Mouse (Mus musculus) limb, embryonic 15.5 days (tissue): ENCODE data around the gene BC030870. TPM values are rescaled to one million over a fixed set of nuclear protein-coding genes. Genes with fewer than 3 reads are reported as not detected.

Source experiments
- ATAC-seq: fragments of 200-750 bp; cut with Nextera tagmentation; 2 replicates; pipeline ENCODE4 v1.8.0; 2017; ENCODE audit warnings: low read depth, moderate TSS enrichment; ENCODE audit not compliant: insufficient number of reproducible peaks, low FRiP score, low TSS enrichment
- H3K27ac ChIP-seq: fragments of 300-500 bp; sonication (generic); 2 replicates; pipeline ENCODE4 v1.5.1; 2015; ENCODE audit warnings: moderate library complexity, mild to moderate bottlenecking, inconsistent platforms
- H3K27me3 ChIP-seq: fragments of 300-500 bp; sonication (generic); 2 replicates; pipeline ENCODE4 v1.6.1; 2015; ENCODE audit warnings: inconsistent platforms
- H3K36me3 ChIP-seq: fragments of 300-500 bp; sonication (generic); 2 replicates; pipeline ENCODE4 v1.6.1; 2015; ENCODE audit warnings: inconsistent platforms
- H3K4me1 ChIP-seq: fragments of 300-500 bp; sonication (generic); 2 replicates; pipeline ENCODE4 v1.6.1; 2015; ENCODE audit warnings: inconsistent platforms
- H3K4me2 ChIP-seq: fragments of 300-500 bp; sonication (generic); 2 replicates; pipeline ENCODE4 v1.6.1; 2015; ENCODE audit warnings: mild to moderate bottlenecking, inconsistent platforms
- H3K4me3 ChIP-seq: fragments of 300-500 bp; sonication (generic); 2 replicates; pipeline ENCODE4 v1.5.1; 2015; ENCODE audit warnings: mild to moderate bottlenecking, inconsistent platforms
- H3K9ac ChIP-seq: fragments of 300-500 bp; sonication (generic); 2 replicates; pipeline ENCODE4 v1.6.1; 2015; ENCODE audit warnings: inconsistent platforms
- H3K9me3 ChIP-seq: fragments of 300-500 bp; sonication (generic); 2 replicates; pipeline ENCODE4 v1.6.1; 2016; ENCODE audit warnings: inconsistent platforms
- WGBS: fragments of 180-500 bp; shearing (Covaris S2); methylation state at CpG from one replicate; pipeline ENCODE4 v1.1.7; 2015; 5-methylcytosine and 5-hydroxymethylcytosine counted together
- polyA plus RNA-seq: library from polyadenylated mRNA; unstranded; fragments of >200 nt; fragmentation: Nextera tagmentation; extraction: Ambion mirVana; gene quantifications from 2 replicates; pipeline ENCODE4 v1.2.1, GENCODE M21; 2015

The BC030870 gene
- polyA plus RNA-seq, 1 experiment from 2014 or later = not detected

- H3K27ac ChIP-seq = no peak overlapping the region
- H3K4me1 ChIP-seq = no peaks in the 10 kb centered on the region
- H3K9me3 ChIP-seq = no peaks in the 10 kb centered on the region
- whole genome bisulfite sequencing = 85% methylated on average over 4 of the region's 4 CpGs
- no peak overlapping the region for H3K9ac ChIP-seq
- no peak overlapping the region for H3K4me2 ChIP-seq
- no peak for ATAC-seq
- no peak overlapping the region for H3K4me3 ChIP-seq
- no peaks in the 10 kb centered on the region for H3K27me3 ChIP-seq
- H3K36me3 ChIP-seq = no peaks in the 10 kb centered on the region
Measured at GRCm38 (mm10) chr8:65068473-65068819, 60.9 kb downstream of the BC030870 start.

GRCm38 (mm10) chr8:65067694-65068472, 61.5 kb downstream of the BC030870 start:
- no peak overlapping the region for H3K4me2 ChIP-seq
- no peaks in the 10 kb centered on the region for H3K27me3 ChIP-seq
- H3K9ac ChIP-seq = no peak overlapping the region
- ATAC-seq = no peak
- H3K36me3 ChIP-seq = no peaks in the 10 kb centered on the region
- no peaks in the 10 kb centered on the region for H3K4me1 ChIP-seq
- 29% methylated on average over 10 of the region's 10 CpGs for WGBS
- no peaks in the 10 kb centered on the region for H3K9me3 ChIP-seq
- no peak overlapping the region for H3K27ac ChIP-seq
- no peak overlapping the region for H3K4me3 ChIP-seq

- Histone ChIP-seq H3K9ac (no peak overlapping the region), H3K27ac (no peak overlapping the region), H3K4me1 (no peaks in the 10 kb centered on the region), H3K4me2 (no peak overlapping the region), H3K9me3 (no peaks in the 10 kb centered on the region), H3K36me3 (no peaks in the 10 kb centered on the region), H3K27me3 (no peaks in the 10 kb centered on the region), H3K4me3 (no peak overlapping the region)
- WGBS = 83% methylated on average over 4 of the region's 4 CpGs
- ATAC-seq = no peak
Measured at GRCm38 (mm10) chr8:65067031-65067430, 62.3 kb downstream of the BC030870 start.

GRCm38 (mm10) chr8:65065622-65066021, 63.7 kb downstream of the BC030870 start:
- Histone ChIP-seq H3K4me1 (no peaks in the 10 kb centered on the region), H3K9me3 (no peaks in the 10 kb centered on the region), H3K36me3 (no peaks in the 10 kb centered on the region), H3K4me3 (no peak overlapping the region), H3K27ac (no peak overlapping the region), H3K9ac (no peak overlapping the region), H3K4me2 (no peak overlapping the region), H3K27me3 (no peaks in the 10 kb centered on the region)
- ATAC-seq = no peak
- 98% methylated on average over 3 of the region's 3 CpGs for WGBS

GRCm38 (mm10) chr8:65064071-65064470, 65.3 kb downstream of the BC030870 start:
- H3K4me2 ChIP-seq = no peak overlapping the region
- no peak for ATAC-seq
- no peaks in the 10 kb centered on the region for H3K36me3 ChIP-seq
- no peaks in the 10 kb centered on the region for H3K9me3 ChIP-seq
- no peaks in the 10 kb centered on the region for H3K4me1 ChIP-seq
- WGBS = 28% methylated on average over 2 of the region's 2 CpGs
- no peak overlapping the region for H3K9ac ChIP-seq
- no peaks in the 10 kb centered on the region for H3K27me3 ChIP-seq
- H3K4me3 ChIP-seq = no peak overlapping the region
- H3K27ac ChIP-seq = no peak overlapping the region

GRCm38 (mm10) chr8:65062195-65062594, 67.2 kb downstream of the BC030870 start:
- no peaks in the 10 kb centered on the region for H3K36me3 ChIP-seq
- H3K4me1 ChIP-seq = no peaks in the 10 kb centered on the region
- no peak overlapping the region for H3K27ac ChIP-seq
- no peaks in the 10 kb centered on the region for H3K27me3 ChIP-seq
- no peaks in the 10 kb centered on the region for H3K9me3 ChIP-seq
- no peak overlapping the region for H3K9ac ChIP-seq
- no peak overlapping the region for H3K4me2 ChIP-seq
- WGBS = 79% methylated on average over 4 of the region's 4 CpGs
- ATAC-seq = no peak
- H3K4me3 ChIP-seq = no peak overlapping the region

- H3K27me3 ChIP-seq = no peaks in the 10 kb centered on the region
- H3K9ac ChIP-seq = no peak overlapping the region
- H3K9me3 ChIP-seq = no peaks in the 10 kb centered on the region
- WGBS = 90% methylated on average over 4 of the region's 4 CpGs
- H3K36me3 ChIP-seq = no peaks in the 10 kb centered on the region
- no peak overlapping the region for H3K4me3 ChIP-seq
- no peak for ATAC-seq
- H3K4me1 ChIP-seq = peaks cover 5% of the 10 kb centered on the region; the same call in 1 of the 2 replicates
- H3K27ac ChIP-seq = no peak overlapping the region
- no peak overlapping the region for H3K4me2 ChIP-seq
Measured at GRCm38 (mm10) chr8:65056722-65057121, 72.6 kb downstream of the BC030870 start.

GRCm38 (mm10) chr8:65053968-65054367, 75.4 kb downstream of the BC030870 start:
- Histone ChIP-seq H3K9me3 (no peaks in the 10 kb centered on the region), H3K27ac (no peak overlapping the region), H3K27me3 (no peaks in the 10 kb centered on the region), H3K4me2 (no peak overlapping the region), H3K4me3 (no peak overlapping the region), H3K9ac (no peak overlapping the region), H3K36me3 (no peaks in the 10 kb centered on the region), H3K4me1 (peaks cover 5% of the 10 kb centered on the region; the same call in 1 of the 2 replicates)
- 18% methylated on average over 5 of the region's 5 CpGs for WGBS
- ATAC-seq = no peak

- WGBS = 62% methylated on average over 3 of the region's 3 CpGs
- Histone ChIP-seq H3K27me3 (no peaks in the 10 kb centered on the region), H3K9ac (no peak overlapping the region), H3K4me1 (peaks cover 5% of the 10 kb centered on the region; the same call in 1 of the 2 replicates), H3K27ac (no peak overlapping the region), H3K9me3 (no peaks in the 10 kb centered on the region), H3K36me3 (no peaks in the 10 kb centered on the region), H3K4me2 (no peak overlapping the region), H3K4me3 (no peak overlapping the region)
- no peak for ATAC-seq
Measured at GRCm38 (mm10) chr8:65053554-65053953, 75.8 kb downstream of the BC030870 start.

- ATAC-seq = no peak
- Histone ChIP-seq H3K27ac (no peak overlapping the region), H3K4me2 (no peak overlapping the region), H3K4me3 (no peak overlapping the region), H3K9me3 (no peaks in the 10 kb centered on the region), H3K27me3 (no peaks in the 10 kb centered on the region), H3K9ac (no peak overlapping the region), H3K4me1 (no peaks in the 10 kb centered on the region), H3K36me3 (no peaks in the 10 kb centered on the region)
- 91% methylated on average over 4 of the region's 4 CpGs for WGBS
Measured at GRCm38 (mm10) chr8:65047801-65048200, 81.6 kb downstream of the BC030870 start.

GRCm38 (mm10) chr8:65047193-65047592, 82.2 kb downstream of the BC030870 start:
- 86% methylated on average over 4 of the region's 4 CpGs for WGBS
- no peak for ATAC-seq
- H3K4me3 ChIP-seq = no peak overlapping the region
- no peak overlapping the region for H3K27ac ChIP-seq
- no peaks in the 10 kb centered on the region for H3K27me3 ChIP-seq
- H3K36me3 ChIP-seq = no peaks in the 10 kb centered on the region
- H3K4me2 ChIP-seq = no peak overlapping the region
- H3K4me1 ChIP-seq = no peaks in the 10 kb centered on the region
- H3K9ac ChIP-seq = no peak overlapping the region
- no peaks in the 10 kb centered on the region for H3K9me3 ChIP-seq

- WGBS = 59% methylated on average over 5 of the region's 5 CpGs
- no peak overlapping the region for H3K9ac ChIP-seq
- no peak overlapping the region for H3K4me3 ChIP-seq
- no peaks in the 10 kb centered on the region for H3K36me3 ChIP-seq
- no peak overlapping the region for H3K4me2 ChIP-seq
- H3K27me3 ChIP-seq = no peaks in the 10 kb centered on the region
- H3K9me3 ChIP-seq = no peaks in the 10 kb centered on the region
- no peaks in the 10 kb centered on the region for H3K4me1 ChIP-seq
- no peak for ATAC-seq
- no peak overlapping the region for H3K27ac ChIP-seq
Measured at GRCm38 (mm10) chr8:65046565-65046964, 82.8 kb downstream of the BC030870 start.
